Mouse (Mus musculus): ENCODE measurements around the gene Banf2.

Gene Banf2

DNA sequence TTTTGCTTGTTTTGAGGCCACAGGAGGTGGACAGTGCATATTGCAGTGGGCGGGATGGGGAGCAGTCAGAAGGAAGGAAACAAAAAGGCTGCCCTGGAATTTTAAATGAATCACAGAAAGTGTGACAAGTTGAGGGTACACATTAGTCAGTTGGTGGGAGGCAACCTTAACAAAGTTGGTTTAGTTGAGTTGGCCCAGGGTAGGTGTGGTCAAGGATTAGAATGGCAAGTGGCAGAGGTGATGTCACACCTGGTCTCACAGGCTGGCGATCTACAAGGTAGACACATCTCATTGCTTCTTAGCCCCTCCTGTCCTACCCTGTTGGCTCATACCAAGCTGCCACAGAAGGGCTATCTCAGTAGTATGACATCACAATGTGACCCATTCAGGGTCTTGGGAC, at the start of gene Banf2:
Gene Banf2 (plus strand): TSS at position 396 of the 400 bp plus-strand sequence.
- no peak for DNase-seq (ENCODE audit: low spot score)

DNA sequence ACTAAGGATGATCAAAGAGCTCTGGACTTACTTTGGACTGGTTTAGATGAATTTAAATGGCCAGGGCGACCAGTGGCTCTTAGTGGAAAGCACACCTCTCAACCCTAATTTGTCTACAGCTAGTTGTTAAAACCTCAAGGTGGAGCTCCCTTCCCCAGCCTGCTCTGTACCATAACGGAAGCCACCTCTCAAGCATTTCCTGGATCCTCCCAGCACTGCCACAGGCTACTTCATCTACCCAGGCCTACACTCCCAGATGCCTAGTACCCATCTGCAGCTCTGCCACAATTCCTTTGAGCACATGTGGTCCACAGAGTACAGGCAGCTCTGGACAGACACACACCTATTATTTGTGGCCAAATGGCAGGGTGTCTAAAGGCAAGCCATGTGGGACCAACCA, 49.4 kb upstream of the Banf2 start:
- DNase-seq (ENCODE audit: low spot score), result no peak

GRCm38 (mm10) chr2:143987485-143987884, 45.4 kb upstream of the Banf2 start:
- DNase-seq (ENCODE audit: low spot score), result no peak

- DNase-seq (ENCODE audit: low spot score), result no peak
These were observed 44.8 kb upstream of the Banf2 start for GRCm38 (mm10) chr2:143988016-143988415.

DNA sequence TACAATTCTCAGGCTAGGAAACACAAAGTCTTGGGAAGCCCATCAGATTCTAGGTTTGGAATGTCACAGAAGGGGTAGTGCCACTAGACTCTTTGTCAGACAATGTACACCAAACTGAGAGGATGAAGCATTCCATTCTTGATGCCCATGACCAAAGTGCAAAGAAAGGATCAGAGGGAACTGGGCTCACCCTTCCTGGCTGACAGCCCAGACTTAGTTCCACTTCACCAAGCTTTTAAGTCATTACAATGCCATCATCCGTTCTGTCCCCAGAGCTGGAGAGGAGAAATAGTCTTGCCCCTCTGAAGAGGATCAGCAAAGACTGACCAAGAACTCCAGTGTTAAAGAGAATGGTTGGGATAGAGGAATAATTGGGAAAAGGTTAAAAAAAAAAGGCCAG, 41.9 kb upstream of the Banf2 start:
- no peak for DNase-seq (ENCODE audit: low spot score)

DNA sequence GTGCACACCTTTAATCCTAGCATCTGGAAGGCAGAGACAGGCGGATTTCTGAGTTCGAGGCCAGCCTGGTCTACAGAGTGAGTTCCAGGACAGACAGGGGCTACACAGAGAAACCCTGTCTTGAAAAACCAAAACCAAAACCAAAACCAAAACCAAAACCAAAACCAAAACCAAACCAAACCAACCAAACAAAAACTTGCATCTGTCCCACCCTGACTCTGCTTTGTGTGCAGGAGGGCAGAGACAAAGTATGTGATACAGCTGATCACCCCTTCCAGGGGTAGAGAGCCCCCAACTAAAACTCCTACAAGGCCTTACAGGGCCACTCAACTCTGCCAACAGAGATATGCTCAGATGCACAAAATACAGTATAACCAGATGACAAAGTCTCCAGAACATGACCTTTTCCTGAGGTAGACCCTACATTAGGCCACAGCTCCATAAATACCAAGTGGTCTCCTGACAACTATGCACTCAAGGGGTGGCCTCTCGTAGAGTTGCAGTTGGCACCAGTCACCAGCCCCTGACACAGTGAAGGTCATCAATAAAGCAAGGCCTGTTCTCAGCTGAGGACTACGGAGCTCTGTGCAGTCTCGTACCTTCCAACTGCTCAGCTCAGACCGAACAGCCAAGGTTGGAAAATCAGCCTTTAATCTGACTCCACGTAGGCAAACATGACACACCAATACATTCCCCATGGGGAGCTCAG, 40.7 kb upstream of the Banf2 start:
- no peak for DNase-seq (ENCODE audit: low spot score)

DNA sequence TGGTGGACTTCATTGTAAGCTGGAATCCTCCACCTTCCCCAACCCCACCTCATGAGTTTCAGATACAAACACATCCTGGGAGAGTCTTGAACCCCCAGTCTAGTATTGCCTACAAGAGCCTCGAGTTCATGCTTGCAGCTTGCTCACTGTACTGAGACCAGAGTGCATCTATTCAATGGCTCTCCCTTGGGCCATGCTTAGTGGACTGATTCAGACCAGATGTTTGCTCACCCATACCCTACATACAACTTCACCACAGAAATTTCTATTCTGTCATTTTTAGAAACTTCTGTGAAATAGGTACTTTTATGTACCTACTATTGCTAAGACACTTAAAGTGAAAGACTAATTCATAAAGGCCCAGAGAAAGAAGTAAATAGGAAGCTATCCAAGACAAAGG, 39.9 kb upstream of the Banf2 start:
- no peak for DNase-seq (ENCODE audit: low spot score)

DNA sequence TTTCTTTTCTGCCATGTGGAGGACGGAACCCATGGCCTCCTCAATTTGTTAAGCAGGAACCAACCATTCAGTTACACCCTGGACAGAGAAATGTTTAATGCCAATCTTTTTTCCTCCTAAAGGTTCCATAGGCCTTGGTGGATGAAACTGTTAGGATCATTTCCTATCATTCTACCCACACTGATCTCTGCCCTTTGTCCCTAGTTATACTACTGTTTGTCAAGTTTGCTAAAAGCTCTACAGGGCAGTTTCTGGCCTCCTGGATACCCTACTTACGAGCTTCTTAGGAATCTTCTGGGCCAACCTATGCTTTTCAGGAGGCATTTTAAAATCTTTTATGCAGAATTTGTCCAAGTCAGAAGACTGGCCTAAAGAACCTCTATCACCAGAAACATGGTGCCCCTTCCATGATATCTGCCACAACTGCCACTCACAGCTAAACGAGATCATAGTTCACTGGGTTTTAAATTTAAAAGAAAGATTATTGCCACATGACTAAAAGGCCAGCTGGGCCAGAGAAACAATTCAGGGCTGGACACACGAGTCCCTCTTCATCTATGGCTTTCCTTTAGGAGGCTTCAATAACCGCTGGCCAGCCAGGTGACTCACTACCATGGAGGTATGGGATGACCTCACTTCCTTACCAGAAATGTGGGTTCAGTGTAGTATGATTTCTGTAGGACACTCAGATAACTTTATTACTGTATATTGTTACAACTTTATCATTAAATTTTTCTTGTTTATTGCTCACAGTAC, 30.5 kb upstream of the Banf2 start:
- DNase-seq (ENCODE audit: low spot score), result no peak

- DNase-seq (ENCODE audit: low spot score), result no peak
These were observed 29.3 kb upstream of the Banf2 start for GRCm38 (mm10) chr2:144003544-144003943.

GRCm38 (mm10) chr2:144005166-144005955, 27.5 kb upstream of the Banf2 start:
- no peak for DNase-seq (ENCODE audit: low spot score)

GRCm38 (mm10) chr2:144006686-144007085, 26.2 kb upstream of the Banf2 start:
- DNase-seq (ENCODE audit: low spot score), result no peak

- DNase-seq (ENCODE audit: low spot score), result no peak
These were observed 25.6 kb upstream of the Banf2 start for GRCm38 (mm10) chr2:144007211-144007610.

- no peak for DNase-seq (ENCODE audit: low spot score)
These were observed 23.8 kb upstream of the Banf2 start for GRCm38 (mm10) chr2:144009081-144009480.

- DNase-seq (ENCODE audit: low spot score), result no peak
These were observed 23.1 kb upstream of the Banf2 start for GRCm38 (mm10) chr2:144009551-144010281.

- DNase-seq (ENCODE audit: low spot score), result peak; percentile 80
These were observed 22.4 kb upstream of the Banf2 start for GRCm38 (mm10) chr2:144010282-144011044.

- DNase-seq (ENCODE audit: low spot score), result peak; percentile 97
These were observed 21.7 kb upstream of the Banf2 start, which contains the start of gene Rrbp1 for GRCm38 (mm10) chr2:144011080-144011551. TSS of gene Rrbp1 (minus strand) at chr2:144011263.

DNA sequence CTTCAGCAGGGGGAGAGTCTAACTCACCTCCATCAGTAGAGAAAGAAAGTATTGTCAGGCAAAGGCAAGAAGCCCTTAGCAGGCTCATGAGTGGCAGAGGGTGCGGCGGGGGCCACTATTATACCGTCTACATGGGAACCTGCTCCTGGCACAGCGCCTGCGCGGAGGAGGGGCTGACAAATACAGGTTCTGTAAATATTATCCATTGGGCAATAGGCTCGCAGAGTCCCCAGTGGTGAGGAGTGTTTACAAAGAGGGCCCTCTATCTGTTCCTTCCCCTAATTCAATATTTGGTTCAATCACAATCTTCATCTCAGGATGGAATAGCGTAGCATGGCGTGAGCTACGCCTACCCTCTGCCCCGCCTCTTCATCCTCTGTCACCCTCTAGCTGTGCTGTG, 18.8 kb upstream of the Banf2 start:
- no peak for DNase-seq (ENCODE audit: low spot score)

- DNase-seq (ENCODE audit: low spot score), result no peak
These were observed 18.4 kb upstream of the Banf2 start for GRCm38 (mm10) chr2:144014481-144014880.

- DNase-seq (ENCODE audit: low spot score), result no peak
These were observed 17.0 kb upstream of the Banf2 start for GRCm38 (mm10) chr2:144015861-144016260.

GRCm38 (mm10) chr2:144019971-144020370, 12.9 kb upstream of the Banf2 start:
- no peak for DNase-seq (ENCODE audit: low spot score)

DNA sequence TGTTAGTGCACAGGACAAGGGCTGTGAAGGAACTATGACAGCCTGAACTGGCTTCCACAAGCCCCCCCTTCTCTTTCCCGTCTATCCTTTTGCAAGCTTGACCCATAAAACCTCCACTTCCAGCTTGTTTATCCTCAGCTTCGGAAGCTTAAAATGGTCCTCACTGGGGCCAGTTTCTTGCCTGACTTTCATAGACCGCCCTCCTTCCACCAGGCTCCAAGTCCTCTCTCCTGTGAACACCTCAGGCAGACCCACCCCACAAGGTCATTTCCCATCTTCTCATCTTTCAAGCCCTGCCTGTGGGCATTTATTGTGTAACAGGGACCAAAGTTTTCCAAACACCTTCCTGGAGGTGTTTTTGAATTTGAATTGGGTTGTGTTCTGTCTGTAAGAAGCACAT, 10.4 kb upstream of the Banf2 start:
- no peak for DNase-seq (ENCODE audit: low spot score)

All from spleen, adult 12 weeks (tissue).